Mouse (Mus musculus) C2C12 (cell line): ENCODE measurements around the gene P4ha1. TPM values are rescaled to one million over a fixed set of nuclear protein-coding genes. Genes with fewer than 3 reads are reported as not detected.

Source experiments
- H3K27me3 ChIP-seq: one replicate; pipeline ENCODE4 v1.6.1; 2011; ENCODE audit not compliant: control insufficient read depth, insufficient read depth, insufficient read length
- H3K36me3 ChIP-seq: one replicate; pipeline ENCODE4 v1.6.1; 2011; ENCODE audit not compliant: control insufficient read depth, insufficient read depth
- H3K4me3 ChIP-seq: one replicate; pipeline ENCODE4 v1.5.1; 2011; ENCODE audit warnings: mild to moderate bottlenecking, control low read depth; ENCODE audit not compliant: poor library complexity, insufficient read depth, severe bottlenecking
- H3K79me2 ChIP-seq: one replicate; pipeline ENCODE4 v1.6.1; 2011; ENCODE audit not compliant: control insufficient read depth, insufficient read depth
- H3K79me3 ChIP-seq: one replicate; pipeline ENCODE4 v1.6.1; 2011; ENCODE audit warnings: low read depth, control low read depth
- H3ac ChIP-seq: one replicate; pipeline ENCODE3; 2011; ENCODE audit warnings: low read depth; ENCODE audit not compliant: control insufficient read depth, insufficient read length
- CEBPB ChIP-seq: IDR thresholded peaks from one replicate; pipeline ENCODE4 v1.6.1; 2011; ENCODE audit warnings: low read depth, mild to moderate bottlenecking, control low read depth, moderate library complexity
- CTCF ChIP-seq: IDR thresholded peaks from one replicate; pipeline ENCODE4 v1.5.1; 2011; ENCODE audit not compliant: control insufficient read depth, insufficient read depth, insufficient read length
- FOSL1 ChIP-seq: IDR thresholded peaks from one replicate; pipeline ENCODE4 v1.8.0; 2011; ENCODE audit warnings: mild to moderate bottlenecking, low read length; ENCODE audit not compliant: poor library complexity, insufficient read depth, severe bottlenecking
- MAX ChIP-seq: IDR thresholded peaks from one replicate; pipeline ENCODE4 v1.6.1; 2011; ENCODE audit warnings: mild to moderate bottlenecking, control low read depth
- MYOD1 ChIP-seq: IDR thresholded peaks from one replicate; pipeline ENCODE4 v1.6.1; 2011; ENCODE audit warnings: low read depth; ENCODE audit not compliant: control insufficient read depth, insufficient read length
- MYOG ChIP-seq: IDR thresholded peaks from one replicate; pipeline ENCODE4 v1.6.1; 2011; ENCODE audit not compliant: control insufficient read depth, insufficient read length; ENCODE audit errors: extremely low read depth
- USF1 ChIP-seq: IDR thresholded peaks from one replicate; pipeline ENCODE4 v1.6.1; 2011; ENCODE audit warnings: low read depth, mild to moderate bottlenecking, control low read depth, moderate library complexity
- polyA plus RNA-seq: library from polyadenylated mRNA; unstranded; fragments of >200 nt; fragmentation: generic; extraction: Trizol; gene quantifications from one replicate; pipeline ENCODE4 v1.2.1, GENCODE M21; 2012; ENCODE audit warnings: missing spikeins

The P4ha1 gene
- polyA plus RNA-seq, 1 experiment: 26.4 TPM

GRCm38 (mm10) chr10:59311881-59312280 lies 11.2 kb upstream of the P4ha1 start:
- Histone ChIP-seq H3K36me3 (no peaks in the 10 kb centered on the region), H3ac (no peak overlapping the region), H3K4me3 (no peak overlapping the region), H3K79me3 (no peaks in the 10 kb centered on the region), H3K27me3 (no peaks in the 10 kb centered on the region), H3K79me2 (no peaks in the 10 kb centered on the region)
- no peak for TF ChIP-seq MYOG

GRCm38 (mm10) chr10:59321112-59321511 lies 2.0 kb upstream of the P4ha1 start:
- no peaks in the 10 kb centered on the region for H3K36me3 ChIP-seq
- peaks cover 27% of the 10 kb centered on the region for H3K79me2 ChIP-seq
- no peak overlapping the region for H3K4me3 ChIP-seq
- peaks cover 20% of the 10 kb centered on the region for H3K79me3 ChIP-seq
- TF ChIP-seq USF1 (no peak), CTCF (no peak), CEBPB (no peak), FOSL1 (no peak), MYOD1 (no peak), MAX (no peak), MYOG (no peak)
- H3K27me3 ChIP-seq: no peaks in the 10 kb centered on the region
- H3ac ChIP-seq: no peak overlapping the region

- Histone ChIP-seq H3K36me3 (no peaks in the 10 kb centered on the region), H3K4me3 (no peak overlapping the region), H3K27me3 (no peaks in the 10 kb centered on the region), H3ac (no peak overlapping the region), H3K79me2 (peaks cover 38% of the 10 kb centered on the region), H3K79me3 (peaks cover 30% of the 10 kb centered on the region)
- TF ChIP-seq MAX: no peak
- no peak for TF ChIP-seq CEBPB
- no peak for TF ChIP-seq CTCF
- no peak for TF ChIP-seq USF1
- no peak for TF ChIP-seq MYOG
- no peak for TF ChIP-seq MYOD1
- TF ChIP-seq FOSL1: no peak
These were observed 825 bp upstream of the P4ha1 start for GRCm38 (mm10) chr10:59322271-59322670.

- Histone ChIP-seq H3K4me3 (peak overlapping the region; percentile 66), H3K79me3 (peaks cover 42% of the 10 kb centered on the region), H3K79me2 (peaks cover 52% of the 10 kb centered on the region), H3K27me3 (no peaks in the 10 kb centered on the region), H3K36me3 (no peaks in the 10 kb centered on the region), H3ac (peak overlapping the region; percentile 66)
- TF ChIP-seq USF1: no peak
- no peak for TF ChIP-seq MYOG
- no peak for TF ChIP-seq MAX
- TF ChIP-seq CEBPB: no peak
- no peak for TF ChIP-seq FOSL1
- TF ChIP-seq MYOD1: no peak
These were observed 529 bp downstream of the P4ha1 start for GRCm38 (mm10) chr10:59323488-59324161.

- Histone ChIP-seq H3K4me3 (peak overlapping the region; percentile 66), H3K27me3 (no peaks in the 10 kb centered on the region), H3K79me3 (peaks cover 49% of the 10 kb centered on the region), H3K36me3 (no peaks in the 10 kb centered on the region), H3ac (peak overlapping the region; percentile 66), H3K79me2 (peaks cover 61% of the 10 kb centered on the region)
- TF ChIP-seq MAX (no peak), CTCF (no peak), FOSL1 (no peak), MYOD1 (no peak), CEBPB (no peak), MYOG (no peak), USF1 (no peak)
These were observed 1.4 kb downstream of the P4ha1 start for GRCm38 (mm10) chr10:59324311-59325165.
